Mouse (Mus musculus) heart, adult 11 months (tissue): ENCODE measurements around the gene Myo5c.
A peak's percentile ranks its signal among the peaks of the same experiment; 100 is the strongest.

Experiments used
- DNase-seq: peaks from one replicate; pipeline ENCODE4 v3.0.0; 2022

The Myo5c gene

GRCm38 (mm10) chr9:75285363-75285762 is 53.5 kb downstream of the Myo5c start:
- no peak for DNase-seq

- no peak for DNase-seq
Observed at GRCm38 (mm10) chr9:75287636-75288035, 55.8 kb downstream of the Myo5c start.

DNA sequence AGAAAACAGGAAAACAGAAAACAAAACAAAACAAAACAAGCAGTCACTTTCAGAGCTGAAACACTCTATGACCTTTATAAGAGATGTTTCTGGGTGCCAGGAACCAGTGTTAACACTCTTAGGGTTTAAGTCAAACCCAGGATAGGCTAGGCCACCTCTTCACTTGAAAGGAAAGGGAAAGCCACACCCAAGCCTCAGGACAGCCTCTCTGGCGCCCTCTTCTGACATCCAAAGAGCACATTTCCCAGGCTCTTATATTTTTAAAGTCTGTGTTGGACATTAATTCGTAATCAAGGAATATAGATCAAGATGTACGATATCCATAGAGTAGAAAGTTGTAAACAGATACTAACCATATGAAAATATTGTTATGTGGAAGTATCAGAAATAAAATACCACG is 57.7 kb downstream of the Myo5c start:
- no peak for DNase-seq

GRCm38 (mm10) chr9:75299342-75299741 is 67.5 kb downstream of the Myo5c start:
- DNase-seq, result no peak

- no peak for DNase-seq
Observed at GRCm38 (mm10) chr9:75303033-75303432, 71.2 kb downstream of the Myo5c start.

DNA sequence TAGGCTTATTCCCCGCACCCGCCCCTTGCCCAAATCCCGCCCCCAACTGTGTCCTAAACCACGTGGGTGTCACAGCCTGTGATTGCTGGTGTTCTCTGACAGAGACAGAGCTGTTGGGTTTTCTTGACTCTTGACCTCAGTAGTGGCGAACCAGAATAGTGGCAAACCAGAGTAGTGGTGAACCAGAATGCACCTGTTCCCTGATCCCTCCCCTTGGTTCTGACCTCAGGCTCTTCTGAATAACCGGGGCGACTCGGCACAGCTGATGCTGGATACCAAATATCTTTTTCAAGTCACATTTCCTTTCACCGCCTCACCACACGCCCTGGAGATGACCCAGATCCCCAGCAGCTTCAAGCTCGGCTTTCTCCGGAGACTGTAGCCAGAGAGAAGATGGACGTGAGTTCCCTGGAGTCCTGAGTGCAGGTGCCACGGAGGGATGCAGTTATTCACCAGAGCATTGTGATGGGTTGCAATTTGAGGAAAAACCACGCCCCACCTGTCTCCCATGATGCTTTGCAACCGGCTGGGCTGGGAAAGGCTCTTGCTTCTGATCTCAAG is 72.0 kb downstream of the Myo5c start:
- no peak for DNase-seq

GRCm38 (mm10) chr9:75304286-75304685 is 72.5 kb downstream of the Myo5c start:
- no peak for DNase-seq

DNA sequence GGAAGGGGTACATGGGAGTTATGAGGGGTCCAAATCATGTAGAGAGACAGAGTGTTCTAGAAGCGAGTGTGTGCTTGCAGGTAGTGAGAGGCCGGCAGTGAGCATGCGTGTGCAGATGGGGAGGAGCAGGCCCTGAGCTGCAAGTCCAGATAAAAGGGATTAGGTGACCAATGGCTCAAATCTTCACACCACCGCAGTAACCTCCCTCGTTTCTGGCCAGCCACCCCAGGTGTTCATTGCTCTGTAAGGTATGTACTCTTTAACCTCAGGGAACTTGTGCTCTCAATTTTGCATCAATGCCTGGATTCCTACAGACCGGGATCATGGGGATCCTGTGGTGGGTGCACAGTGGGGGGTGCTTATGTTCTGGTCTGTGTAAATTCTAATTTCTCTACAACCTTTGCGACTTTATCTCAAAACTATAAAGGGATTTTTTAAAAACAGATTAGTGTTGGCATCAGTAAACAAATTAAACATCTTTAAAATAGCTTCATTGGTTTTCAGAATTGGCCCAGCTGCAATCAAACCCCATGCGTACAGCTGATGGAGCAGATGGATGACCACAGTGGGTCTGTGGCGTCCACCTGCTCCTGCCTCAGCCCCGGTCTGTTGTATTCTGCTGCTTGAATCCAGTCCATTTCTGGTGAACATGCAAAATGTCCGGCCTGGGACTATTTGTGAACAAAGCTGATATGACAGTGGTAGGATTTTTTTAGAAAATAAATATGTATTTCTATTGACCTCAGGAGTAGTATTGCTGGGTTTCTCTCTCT is 74.5 kb downstream of the Myo5c start, which contains the start of gene Gnb5:
Gene Gnb5, plus strand, starts transcription at position 163 of the 773 bp plus-strand sequence.
- DNase-seq, result no peak

GRCm38 (mm10) chr9:75307015-75307414 is 75.2 kb downstream of the Myo5c start:
- DNase-seq, result no peak

DNA sequence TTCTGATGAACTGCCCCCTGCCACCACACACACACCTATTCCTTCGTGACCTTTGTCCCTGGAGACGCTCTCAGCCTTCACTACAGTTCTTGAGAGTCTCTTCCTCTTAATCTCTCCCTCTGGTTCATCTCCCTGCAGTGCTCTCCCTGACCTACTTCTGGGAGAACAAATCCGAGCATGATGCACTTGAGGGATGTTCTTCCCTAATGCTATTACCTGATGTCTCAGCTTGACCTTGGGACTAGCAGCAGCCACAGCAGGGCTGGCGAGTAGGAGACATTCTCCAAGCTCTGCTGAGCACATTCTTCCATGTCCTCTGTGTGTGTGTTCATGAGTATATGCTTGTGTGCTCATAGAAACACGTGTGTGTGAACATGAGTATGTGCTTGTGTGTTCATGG is 76.8 kb downstream of the Myo5c start:
- no peak for DNase-seq

DNA sequence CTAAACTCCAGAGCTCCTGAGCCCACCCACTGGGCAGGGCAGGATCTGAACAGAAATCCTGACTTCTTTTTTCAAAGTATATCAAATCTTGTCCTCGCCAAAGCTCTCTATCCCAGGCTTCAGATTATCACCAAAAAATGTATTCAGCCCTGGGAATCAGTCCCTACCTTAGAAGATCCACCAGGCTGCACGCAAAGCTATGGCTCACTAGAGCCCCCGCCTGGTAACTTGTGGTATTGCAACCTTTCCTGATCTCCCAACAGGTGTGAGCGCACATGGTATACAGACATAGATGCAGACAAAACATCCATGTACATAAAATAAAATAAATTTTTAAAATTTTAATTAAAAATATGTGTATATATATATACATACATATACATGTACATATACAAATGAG is 80.2 kb downstream of the Myo5c start:
- peak; percentile 94 for DNase-seq

DNA sequence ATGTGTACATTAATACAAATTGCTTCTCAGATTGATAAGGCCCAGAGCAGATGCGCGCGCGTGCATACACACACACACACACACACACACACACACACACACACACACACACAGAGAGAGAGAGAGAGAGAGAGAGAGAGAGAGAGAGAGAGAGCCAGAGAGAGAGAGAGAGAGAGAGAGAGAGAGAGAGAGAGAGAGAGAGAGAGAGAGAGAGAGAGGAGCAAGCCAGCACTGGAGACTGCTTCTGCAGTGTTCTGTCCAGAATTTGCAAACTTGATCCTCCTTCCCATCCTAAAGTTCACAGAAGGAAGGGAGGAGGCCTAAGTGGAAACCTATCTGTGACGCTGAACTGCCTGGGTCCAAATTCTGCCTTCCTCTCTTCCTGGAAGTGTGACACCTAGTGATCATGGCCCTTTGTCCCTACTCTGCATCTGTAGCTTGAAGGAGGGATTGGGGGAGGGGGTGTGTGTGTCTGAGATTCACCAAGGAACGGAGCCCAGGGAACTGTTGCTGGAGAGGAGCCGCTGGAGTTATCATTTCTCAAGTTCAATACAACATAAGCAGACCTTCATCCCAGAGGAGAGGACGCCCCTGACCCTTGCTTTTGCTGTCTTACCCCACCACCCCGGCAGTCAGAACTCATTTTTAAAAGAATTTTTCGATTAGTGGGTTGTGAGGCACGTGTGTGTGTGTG is 81.5 kb downstream of the Myo5c start:
- DNase-seq, result no peak

DNA sequence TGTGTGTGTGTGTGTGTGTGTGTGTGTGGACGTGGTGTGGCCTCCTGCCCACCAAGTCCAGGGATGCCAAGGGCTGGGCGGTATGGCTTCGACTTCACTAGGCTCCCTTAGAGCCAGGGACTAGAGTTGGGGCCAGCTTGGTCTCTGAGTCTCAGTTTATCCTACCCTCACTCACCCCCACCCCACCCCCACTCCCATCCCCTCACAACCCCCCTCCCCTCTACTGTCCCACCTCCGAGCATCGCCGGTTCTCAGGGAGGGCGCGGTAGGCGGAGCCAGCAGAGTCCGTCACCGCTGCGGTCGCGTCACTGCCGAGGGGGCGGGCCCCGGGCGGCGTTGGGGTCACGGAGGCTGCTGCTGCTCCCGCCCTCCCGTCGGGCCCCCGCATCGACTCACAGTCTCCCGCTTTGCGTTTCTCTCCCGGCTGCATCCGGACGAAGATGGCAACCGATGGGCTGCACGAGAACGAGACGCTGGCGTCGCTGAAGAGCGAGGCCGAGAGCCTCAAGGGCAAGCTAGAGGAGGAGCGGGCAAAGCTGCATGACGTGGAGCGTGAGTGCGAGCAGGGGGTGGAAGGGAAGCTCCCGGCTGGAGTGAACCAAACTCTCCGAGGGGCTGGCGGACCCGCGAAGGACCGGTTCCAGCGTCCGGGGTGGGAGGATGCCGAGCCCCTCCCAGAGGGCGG is 82.2 kb downstream of the Myo5c start:
- DNase-seq, result peak; percentile 98

GRCm38 (mm10) chr9:75314517-75315105 is 82.8 kb downstream of the Myo5c start:
- DNase-seq, result peak; percentile 91

DNA sequence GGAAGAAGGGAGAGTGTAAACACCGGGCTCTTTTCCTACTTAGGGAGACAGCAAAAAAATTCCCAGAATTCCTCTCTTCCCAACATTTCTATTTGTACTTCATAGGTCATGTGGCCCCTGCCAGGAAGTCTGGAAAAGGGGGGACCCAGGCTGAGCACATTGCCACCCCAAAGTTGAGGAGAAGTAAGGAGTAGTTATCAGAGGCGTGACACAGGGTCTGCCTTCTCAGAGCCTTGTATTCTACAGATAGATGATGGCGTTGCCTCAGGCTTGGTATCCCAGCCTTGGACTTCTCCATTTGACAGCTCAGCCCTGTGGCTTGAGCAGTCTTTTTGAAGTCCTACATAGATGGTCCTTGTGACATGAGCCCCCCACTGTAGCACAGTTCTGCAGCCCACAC is 83.4 kb downstream of the Myo5c start:
- DNase-seq, result no peak

GRCm38 (mm10) chr9:75316771-75317170 is 85.0 kb downstream of the Myo5c start:
- no peak for DNase-seq

DNA sequence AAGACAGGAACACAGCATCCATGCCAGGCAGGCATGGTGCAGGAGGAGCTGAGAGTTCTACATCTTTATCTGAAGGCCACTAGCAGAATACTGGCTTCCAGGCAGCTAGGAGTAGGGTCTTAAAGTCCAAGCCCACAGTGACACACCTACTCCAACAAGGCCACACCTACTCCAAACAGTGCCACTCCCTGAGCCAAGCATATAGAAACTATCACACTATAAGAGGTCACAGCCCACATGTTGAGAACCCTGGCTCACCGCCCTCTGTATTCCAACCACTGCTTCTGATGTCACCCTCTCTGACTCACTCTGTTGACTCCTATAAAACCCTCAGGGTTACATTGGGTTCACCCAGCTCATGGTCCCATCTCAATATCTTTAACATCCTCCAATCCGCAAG is 86.4 kb downstream of the Myo5c start:
- DNase-seq, result no peak

DNA sequence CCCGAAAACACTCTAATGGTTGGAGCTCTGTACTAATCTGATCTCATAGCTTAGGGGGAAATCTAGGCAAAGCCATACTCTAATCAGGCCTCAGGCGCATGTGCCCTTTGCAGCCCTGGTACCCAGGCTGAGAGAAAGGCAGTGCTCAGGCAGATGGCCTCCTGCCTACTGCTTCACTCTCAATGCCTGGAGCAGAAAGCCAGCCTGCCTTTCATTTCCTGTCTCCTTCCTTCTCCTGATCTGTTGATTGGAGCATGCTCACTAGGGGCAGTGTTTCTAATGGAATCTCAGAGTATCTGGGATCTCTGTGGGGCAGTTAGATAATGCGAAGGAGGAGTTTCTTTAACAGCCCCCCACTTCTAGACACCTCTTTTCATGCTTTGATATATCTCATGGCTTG is 87.5 kb downstream of the Myo5c start:
- DNase-seq, result no peak

DNA sequence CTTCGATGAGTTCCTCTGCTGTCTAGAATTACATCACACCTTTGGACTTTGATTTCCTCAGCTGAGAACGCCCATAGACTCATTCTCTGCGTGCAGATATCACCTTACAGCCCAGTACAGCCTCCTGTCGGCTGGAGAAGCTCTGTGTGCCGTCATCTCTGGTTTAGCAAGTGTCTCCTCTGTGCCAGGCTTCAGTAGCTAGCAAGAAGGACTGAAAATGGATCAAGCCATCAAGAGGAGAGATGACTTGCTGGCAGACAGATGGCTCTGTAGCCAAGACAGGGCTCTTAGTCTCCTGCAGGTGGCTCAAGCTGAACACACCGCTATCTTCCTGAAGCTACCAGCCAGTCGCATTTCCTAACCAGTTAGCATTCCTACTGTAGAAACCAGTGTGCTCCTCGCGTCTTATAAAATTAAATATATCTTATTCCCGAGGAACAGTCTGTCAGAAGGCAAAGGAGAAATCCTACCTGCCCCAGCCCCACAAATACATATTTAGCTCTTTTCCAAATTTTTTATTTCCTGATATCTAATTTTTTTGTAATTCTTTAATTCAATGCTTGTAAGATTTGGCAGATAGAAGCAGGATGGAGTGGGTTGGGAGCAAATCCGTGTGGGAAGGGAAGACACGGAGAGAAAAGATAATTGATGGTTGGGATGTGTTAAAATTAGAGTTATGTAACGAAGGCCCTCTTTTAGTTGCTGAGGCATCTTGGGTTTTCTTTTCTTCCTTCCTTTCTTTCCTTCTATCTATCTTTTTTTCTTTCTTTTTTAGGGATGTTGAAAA is 90.5 kb downstream of the Myo5c start:
- DNase-seq, result no peak

DNA sequence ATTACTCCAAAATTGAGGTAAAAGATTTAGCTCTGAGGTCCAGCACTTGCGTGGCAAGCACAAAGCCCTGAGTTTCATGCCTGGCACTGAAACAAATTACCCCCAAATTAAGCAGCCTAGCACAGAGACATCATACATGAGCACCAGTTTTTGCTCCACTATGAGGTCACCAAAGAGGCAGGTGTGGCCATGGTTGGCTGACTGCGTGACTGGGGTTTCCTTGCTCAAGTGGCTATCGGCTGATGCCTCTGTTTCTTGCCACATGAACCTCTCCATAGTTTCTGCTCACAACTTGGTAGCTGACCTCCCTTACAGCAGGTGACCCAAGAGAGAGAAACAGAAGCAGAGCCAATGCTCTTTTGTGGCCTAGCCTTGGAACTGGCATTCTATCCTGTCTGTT is 96.2 kb downstream of the Myo5c start:
- DNase-seq, result no peak

DNA sequence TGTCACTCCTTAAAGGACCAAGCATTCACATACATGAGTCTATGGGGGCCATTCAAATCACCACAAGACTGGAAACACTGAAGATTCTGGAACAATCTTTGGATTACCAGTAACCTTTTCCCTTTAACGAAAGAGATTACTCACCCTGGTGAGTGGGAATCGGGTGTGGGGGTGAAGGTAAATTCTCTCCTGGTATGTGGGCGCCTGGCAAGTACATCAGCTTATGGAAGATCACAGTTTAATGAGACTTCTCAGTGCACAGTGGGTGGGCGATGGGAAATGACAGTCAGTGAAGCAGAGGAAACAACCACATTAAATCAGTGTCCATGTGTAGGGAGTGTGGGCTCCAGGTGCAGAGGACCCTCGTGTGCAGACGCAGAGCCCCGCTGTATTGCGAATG is 99.0 kb downstream of the Myo5c start:
- DNase-seq, result no peak

GRCm38 (mm10) chr9:75334440-75334839 is 102.6 kb downstream of the Myo5c start:
- no peak for DNase-seq
